Mouse (Mus musculus) common myeloid progenitor, adult 5-6 weeks (primary cell): ENCODE measurements around the gene Hs6st1. TPM values are rescaled to one million over a fixed set of nuclear protein-coding genes. Genes with fewer than 3 reads are reported as not detected.

Experiments used
- ATAC-seq: replicated peaks from 2 replicates; pipeline ENCODE4 v1.8.0; 2016; ENCODE audit warnings: low read depth, mild to moderate bottlenecking, moderate TSS enrichment, inconsistent platforms; ENCODE audit not compliant: poor library complexity, severe bottlenecking
- total RNA-seq: library from RNA; stranded (forward); fragments of 200-1000, 187-1606 nt; gene quantifications from 2 replicates; pipeline ENCODE4 v1.2.3, GENCODE M21; 2017

The Hs6st1 gene
- total RNA-seq, 1 experiment from 2014 or later = 19.6 TPM

- ATAC-seq = no peak
Measured at GRCm38 (mm10) chr1:36118958-36119357, 50.8 kb downstream of the Hs6st1 start.

GRCm38 (mm10) chr1:36119426-36119825 lies 51.2 kb downstream of the Hs6st1 start:
- ATAC-seq = no peak

GRCm38 (mm10) chr1:36121172-36121571 lies 53.0 kb downstream of the Hs6st1 start:
- 0 out of 2 replicates have a peak, but pooled peaks have one; percentile 22 for ATAC-seq

- no peak for ATAC-seq
Measured at GRCm38 (mm10) chr1:36125076-36125475, 56.9 kb downstream of the Hs6st1 start.

GRCm38 (mm10) chr1:36129126-36129525 lies 60.9 kb downstream of the Hs6st1 start:
- ATAC-seq = peak; percentile 37

GRCm38 (mm10) chr1:36129881-36130280 lies 61.7 kb downstream of the Hs6st1 start:
- ATAC-seq = no peak

- ATAC-seq = peak; percentile 64
Measured at GRCm38 (mm10) chr1:36130307-36131035, 62.3 kb downstream of the Hs6st1 start.

- no peak for ATAC-seq
Measured at GRCm38 (mm10) chr1:36131154-36131553, 63.0 kb downstream of the Hs6st1 start.

GRCm38 (mm10) chr1:36131766-36132165 lies 63.6 kb downstream of the Hs6st1 start:
- ATAC-seq = no peak

- peak; percentile 17 for ATAC-seq
Measured at GRCm38 (mm10) chr1:36132211-36132610, 64.0 kb downstream of the Hs6st1 start.

GRCm38 (mm10) chr1:36133041-36133440 lies 64.8 kb downstream of the Hs6st1 start:
- no peak for ATAC-seq

- ATAC-seq = peak; percentile 22; the same call in 1 of the 2 replicates
Measured at GRCm38 (mm10) chr1:36133647-36134046, 65.4 kb downstream of the Hs6st1 start.

- ATAC-seq = peak; percentile 37
Measured at GRCm38 (mm10) chr1:36134584-36134983, 66.4 kb downstream of the Hs6st1 start.

- ATAC-seq = no peak
Measured at GRCm38 (mm10) chr1:36140311-36140710, 72.1 kb downstream of the Hs6st1 start.

- no peak; the same call in 1 of the 2 replicates for ATAC-seq
Measured at GRCm38 (mm10) chr1:36145050-36145449, 76.8 kb downstream of the Hs6st1 start.

- ATAC-seq = peak; percentile 58
Measured at GRCm38 (mm10) chr1:36148809-36149208, 80.6 kb downstream of the Hs6st1 start.

GRCm38 (mm10) chr1:36149411-36149810 lies 81.2 kb downstream of the Hs6st1 start:
- ATAC-seq = peak; percentile 88

Other genes with a start within 250 kb of the Hs6st1 start
- gene Uggt1, start 176.3 kb downstream of the Hs6st1 start, total RNA-seq = 73.2 and 82.4 TPM in 2 replicates
- gene Neurl3, start 206.3 kb downstream of the Hs6st1 start, total RNA-seq = 20.1 and 22.6 TPM in 2 replicates
- gene Arid5a, start 239.3 kb downstream of the Hs6st1 start, total RNA-seq = 14.2 and 23.1 TPM in 2 replicates